Mouse (Mus musculus) MEL (cell line): Measurements from ENCODE around the gene Gucd1. TPM values are rescaled to one million over a fixed set of nuclear protein-coding genes. Genes with fewer than 3 reads are reported as not detected.

Experiments
- DNase-seq: peaks from one replicate; pipeline ENCODE4 v3.0.0; 2011; ENCODE audit warnings: low read depth, low spot score
- H3K27ac ChIP-seq: 2 replicates; pipeline ENCODE4 v1.5.1; 2012; ENCODE audit warnings: low read depth, mild to moderate bottlenecking, control low read depth, low read length, moderate library complexity; ENCODE audit not compliant: control insufficient read depth
- H3K27me3 ChIP-seq, 2 experiments: fragments of 150-350 bp in 1 of 2; sonication (generic) in 1 of 2; 2 replicates each; pipeline ENCODE4 v1.6.1; 2012; ENCODE audit warnings: low read length in 2 of 2, mild to moderate bottlenecking in 2 of 2, improper control_type of control experiment in 1 of 2, moderate library complexity in 1 of 2; ENCODE audit not compliant: insufficient read depth in 2 of 2, control insufficient read depth in 1 of 2
- H3K36me3 ChIP-seq, 2 experiments: 2 replicates each; pipeline ENCODE4 v1.6.1; 2012 to 2014; ENCODE audit warnings: low read length in 2 of 2, improper control_type of control experiment in 1 of 2, inconsistent platforms in 1 of 2, mild to moderate bottlenecking in 1 of 2; ENCODE audit not compliant: insufficient read depth in 2 of 2, control insufficient read depth in 1 of 2
- H3K4me1 ChIP-seq, 2 experiments: fragments of 150-350 bp in 1 of 2; sonication (generic) in 1 of 2; 2 replicates each; pipeline ENCODE4 v1.6.1; 2012; ENCODE audit warnings: low read length in 2 of 2, improper control_type of control experiment in 1 of 2, mild to moderate bottlenecking in 1 of 2; ENCODE audit not compliant: insufficient read depth in 2 of 2, control insufficient read depth in 1 of 2
- H3K4me3 ChIP-seq, 2 experiments: fragments of 150-350 bp in 1 of 2; sonication (generic) in 1 of 2; 2 replicates each; pipeline ENCODE4 v1.5.1; 2012; ENCODE audit warnings: low read depth in 2 of 2, low read length in 2 of 2, mild to moderate bottlenecking in 2 of 2, moderate library complexity in 2 of 2, control low read depth in 1 of 2, improper control_type of control experiment in 1 of 2; ENCODE audit not compliant: control insufficient read depth in 1 of 2, insufficient read depth in 1 of 2
- H3K79me2 ChIP-seq: 2 replicates; pipeline ENCODE4 v1.6.1; 2012; ENCODE audit warnings: mild to moderate bottlenecking, low read length, moderate library complexity; ENCODE audit not compliant: control insufficient read depth, poor library complexity, insufficient read depth
- H3K9ac ChIP-seq: 2 replicates; pipeline ENCODE4 v1.6.1; 2012; ENCODE audit warnings: low read depth, mild to moderate bottlenecking, control low read depth, low read length, moderate library complexity; ENCODE audit not compliant: control insufficient read depth, poor library complexity, severe bottlenecking
- H3K9me3 ChIP-seq: fragments of 150-350 bp; sonication (generic); replicated peaks from 2 replicates; pipeline ENCODE4 v1.6.1; 2012; ENCODE audit warnings: mild to moderate bottlenecking, low read length, improper control_type of control experiment, moderate library complexity; ENCODE audit not compliant: insufficient read depth
- CHD1 ChIP-seq: IDR thresholded peaks from 2 replicates; pipeline ENCODE4 v1.6.1; 2012; ENCODE audit warnings: low read depth, mild to moderate bottlenecking, inconsistent platforms, low read length, improper control_type of control experiment
- CTCF ChIP-seq, 3 experiments: IDR thresholded peaks in 2 of 3; conservative IDR thresholded peaks in 1 of 3; 2 replicates each; pipeline ENCODE4 v1.5.1; 2011 to 2012; ENCODE audit warnings: low read length in 3 of 3, low read depth in 2 of 3, mild to moderate bottlenecking in 2 of 3, improper control_type of control experiment in 1 of 3, inconsistent platforms in 1 of 3, mixed read lengths in 1 of 3, moderate library complexity in 1 of 3; ENCODE audit not compliant: control insufficient read depth in 1 of 3, insufficient read depth in 1 of 3, poor library complexity in 1 of 3, severe bottlenecking in 1 of 3
- ELF1 ChIP-seq: IDR thresholded peaks from 2 replicates; pipeline ENCODE4 v1.6.1; 2014; ENCODE audit warnings: low read depth, mild to moderate bottlenecking, inconsistent platforms, low read length, improper control_type of control experiment, moderate library complexity
- EP300 ChIP-seq, 2 experiments: IDR thresholded peaks; 2 replicates each; pipeline ENCODE4 v1.6.1; 2011; ENCODE audit warnings: improper control_type of control experiment in 2 of 2, low read length in 2 of 2, low read depth in 1 of 2, mild to moderate bottlenecking in 1 of 2
- JUND ChIP-seq: IDR thresholded peaks from 2 replicates; pipeline ENCODE4 v1.6.1; 2011; ENCODE audit warnings: low read depth, mild to moderate bottlenecking, improper control_type of control experiment, low read length
- MAFK ChIP-seq: IDR thresholded peaks from 2 replicates; pipeline ENCODE4 v1.6.1; 2011; ENCODE audit warnings: low read depth, mild to moderate bottlenecking, low read length, improper control_type of control experiment, borderline replicate concordance
- MAX ChIP-seq: IDR thresholded peaks from 2 replicates; pipeline ENCODE4 v1.6.1; 2011; ENCODE audit warnings: low read length, improper control_type of control experiment
- MEF2A ChIP-seq: IDR thresholded peaks from 2 replicates; pipeline ENCODE4 v1.6.1; 2014; ENCODE audit warnings: low read depth, mild to moderate bottlenecking, inconsistent platforms, low read length, improper control_type of control experiment; ENCODE audit not compliant: poor library complexity, insufficient replicate concordance, severe bottlenecking; ENCODE audit errors: extremely low read depth
- MYB ChIP-seq: IDR thresholded peaks from 2 replicates; pipeline ENCODE4 v1.6.1; 2011; ENCODE audit warnings: mild to moderate bottlenecking, low read depth, low read length, improper control_type of control experiment
- MYC ChIP-seq: IDR thresholded peaks from 2 replicates; pipeline ENCODE4 v1.6.1; 2011; ENCODE audit warnings: low read depth, mild to moderate bottlenecking, low read length, improper control_type of control experiment, moderate library complexity
- NELFE ChIP-seq: IDR thresholded peaks from 2 replicates; pipeline ENCODE4 v1.6.1; 2011; ENCODE audit warnings: low read depth, low read length, improper control_type of control experiment
- POLR2A ChIP-seq, 2 experiments: IDR thresholded peaks; 2 replicates each; pipeline ENCODE4 v1.6.1; 2011 to 2012; ENCODE audit warnings: low read length in 2 of 2, mild to moderate bottlenecking in 2 of 2, control low read depth in 1 of 2, improper control_type of control experiment in 1 of 2, low read depth in 1 of 2, moderate library complexity in 1 of 2; ENCODE audit not compliant: control insufficient read depth in 1 of 2, insufficient read depth in 1 of 2, poor library complexity in 1 of 2
- RCOR1 ChIP-seq: IDR thresholded peaks from 2 replicates; pipeline ENCODE4 v1.6.1; 2012; ENCODE audit warnings: low read depth, mild to moderate bottlenecking, inconsistent platforms, low read length, improper control_type of control experiment
- SMC3 ChIP-seq: IDR thresholded peaks from 2 replicates; pipeline ENCODE4 v1.6.1; 2011; ENCODE audit warnings: low read depth, low read length, improper control_type of control experiment
- UBTF ChIP-seq: IDR thresholded peaks from 2 replicates; pipeline ENCODE4 v1.6.1; 2012; ENCODE audit warnings: low read depth, mild to moderate bottlenecking, inconsistent platforms, low read length, improper control_type of control experiment, moderate library complexity, borderline replicate concordance; ENCODE audit not compliant: insufficient read depth
- USF2 ChIP-seq, 2 experiments: IDR thresholded peaks; 2 replicates each; pipeline ENCODE4 v1.6.1; 2011 to 2012; ENCODE audit warnings: improper control_type of control experiment in 2 of 2, low read length in 2 of 2, borderline replicate concordance in 1 of 2, inconsistent platforms in 1 of 2, low read depth in 1 of 2, mild to moderate bottlenecking in 1 of 2; ENCODE audit not compliant: insufficient read depth in 1 of 2
- ZKSCAN1 ChIP-seq: IDR thresholded peaks from 2 replicates; pipeline ENCODE4 v1.6.1; 2012; ENCODE audit warnings: low read depth, mild to moderate bottlenecking, inconsistent platforms, low read length, improper control_type of control experiment, moderate library complexity
- ZMIZ1 ChIP-seq: IDR thresholded peaks from 2 replicates; pipeline ENCODE4 v1.6.1; 2012; ENCODE audit warnings: low read depth, mild to moderate bottlenecking, inconsistent platforms, low read length, improper control_type of control experiment, moderate library complexity
- ZNF384 ChIP-seq: IDR thresholded peaks from 2 replicates; pipeline ENCODE4 v1.6.1; 2012; ENCODE audit warnings: low read depth, mild to moderate bottlenecking, inconsistent platforms, low read length, improper control_type of control experiment
- polyA plus RNA-seq, 2 experiments: library from polyadenylated mRNA; stranded (reverse) in 1 of 2; unstranded in 1 of 2; fragments of >175 nt in 1 of 2; fragments of >200 nt in 1 of 2; gene quantifications; 2 replicates each; pipeline versions ENCODE4 v1.2.1 to v1.2.4; 2012; ENCODE audit warnings: low replicate concordance in 2 of 2, low read depth in 1 of 2; ENCODE audit not compliant: insufficient read length in 2 of 2, insufficient read depth in 1 of 2, missing spikeins in 1 of 2
- total RNA-seq: library from RNA; depleted of rRNA; stranded (reverse); fragments of 300-350 nt; gene quantifications from 2 replicates; pipeline ENCODE4 v1.2.3, GENCODE M21; 2012

Gucd1 gene
- total and polyA plus RNA-seq, 3 experiments = 18.7 to 30.7 TPM; not detected in 1

GRCm38 (mm10) chr10:75352541-75352940 lies 165.2 kb downstream of the Gucd1 start:
- no peak for TF ChIP-seq RCOR1
- no peak for TF ChIP-seq UBTF
- no peak for TF ChIP-seq EP300 (IDR thresholded peaks at IDR 0.05; ENCODE audit: low read depth in 1 of 2, low read length in 2 of 2)
- TF ChIP-seq SMC3 = no peak
- no peak for TF ChIP-seq ZMIZ1
- no peak for TF ChIP-seq USF2 (IDR thresholded peaks at IDR 0.05; ENCODE audit: borderline replicate concordance in 1 of 2, insufficient read depth in 1 of 2, low read depth in 1 of 2, low read length in 2 of 2)
- TF ChIP-seq CHD1 = no peak
- TF ChIP-seq CTCF (IDR thresholded peaks at IDR 0.05 in 2 of 3, conservative IDR thresholded peaks at IDR 0.05 in 1 of 3; ENCODE audit: control insufficient read depth in 1 of 3, insufficient read depth in 1 of 3, low read depth in 2 of 3, low read length in 3 of 3, poor library complexity in 1 of 3, severe bottlenecking in 1 of 3) = no peak
- TF ChIP-seq JUND = no peak
- TF ChIP-seq POLR2A (IDR thresholded peaks at IDR 0.05; ENCODE audit: control insufficient read depth in 1 of 2, insufficient read depth in 1 of 2, low read depth in 1 of 2, low read length in 2 of 2, poor library complexity in 1 of 2) = no peak
- no peak for TF ChIP-seq ELF1
- no peak for TF ChIP-seq MYB
- TF ChIP-seq MAFK = no peak
- no peak for TF ChIP-seq ZNF384
- no peak for TF ChIP-seq MYC
- no peak for TF ChIP-seq ZKSCAN1
- no peak for TF ChIP-seq NELFE
- no peak for TF ChIP-seq MAX
- DNase-seq = no peak
- Histone ChIP-seq H3K27me3 (peaks cover 0 to 6% of the 10 kb centered on the region in 2 experiments; a peak in 3 of 4 replicates), H3K27ac (no peak overlapping the region), H3K4me1 (no peaks in the 10 kb centered on the region), H3K79me2 (no peaks in the 10 kb centered on the region), H3K36me3 (no peaks in the 10 kb centered on the region), H3K4me3 (no peak overlapping the region), H3K9me3 (no peaks in the 10 kb centered on the region), H3K9ac (no peak overlapping the region)

DNA sequence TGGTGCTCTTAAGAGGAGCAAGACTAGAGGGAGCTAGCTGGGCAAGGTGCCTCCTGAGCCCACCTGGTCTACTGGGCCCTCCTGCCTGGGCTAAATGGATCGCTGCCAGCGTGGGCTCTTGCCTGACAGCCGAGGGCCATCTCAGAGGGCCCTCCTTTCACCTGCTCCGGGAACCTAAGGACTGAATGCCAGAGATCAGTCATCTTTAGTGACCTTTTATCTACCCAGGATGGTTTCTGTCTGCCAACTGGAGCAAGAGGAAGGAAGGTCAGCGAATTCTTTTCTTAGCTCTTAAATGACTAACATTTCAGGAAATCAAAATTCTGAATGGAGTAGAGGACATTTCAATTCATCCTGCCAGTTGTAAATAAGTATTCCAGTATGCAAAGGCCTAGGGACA lies 167.2 kb downstream of the Gucd1 start:
- Histone ChIP-seq H3K79me2 (no peaks in the 10 kb centered on the region), H3K36me3 (no peaks in the 10 kb centered on the region), H3K4me3 (no peak overlapping the region), H3K27ac (no peak overlapping the region), H3K27me3 (peaks cover 0 to 5% of the 10 kb centered on the region in 2 experiments; a peak in 2 of 4 replicates), H3K9ac (no peak overlapping the region), H3K4me1 (no peaks in the 10 kb centered on the region), H3K9me3 (no peaks in the 10 kb centered on the region)
- DNase-seq = no peak
- TF ChIP-seq MEF2A = no peak
